Mouse (Mus musculus) bone marrow macrophage, adult 2 months (primary cell): ENCODE results near the gene Cd302. TPM values are rescaled to one million over a fixed set of nuclear protein-coding genes. Genes with fewer than 3 reads are reported as not detected.

ENCODE experiments used
- H3K27ac ChIP-seq: 2 replicates; pipeline ENCODE4 v1.5.1; 2012; ENCODE audit warnings: low read depth, low read length; ENCODE audit not compliant: insufficient read depth
- H3K4me1 ChIP-seq: 2 replicates; pipeline ENCODE4 v1.6.1; 2012; ENCODE audit warnings: low read length; ENCODE audit not compliant: control insufficient read depth, insufficient read depth
- H3K4me3 ChIP-seq: 2 replicates; pipeline ENCODE4 v1.5.1; 2012; ENCODE audit warnings: mild to moderate bottlenecking, low read length, moderate library complexity; ENCODE audit not compliant: insufficient read depth
- CTCF ChIP-seq: IDR thresholded peaks from 2 replicates; pipeline ENCODE4 v1.5.1; 2012; ENCODE audit warnings: low read depth, mild to moderate bottlenecking, low read length, moderate library complexity
- POLR2A ChIP-seq: IDR thresholded peaks from 2 replicates; pipeline ENCODE4 v1.6.1; 2012; ENCODE audit warnings: mild to moderate bottlenecking, low read depth, low read length, borderline replicate concordance
- polyA plus RNA-seq: library from polyadenylated mRNA; stranded (reverse); fragments of >200 nt; gene quantifications from 2 replicates; pipeline ENCODE4 v1.2.4, GENCODE M21; 2012; ENCODE audit not compliant: missing spikeins, insufficient read depth, insufficient read length

Gene Cd302
- polyA plus RNA-seq, 1 experiment = 135 TPM

GRCm38 (mm10) chr2:60259186-60259585, 25.1 kb downstream of the Cd302 start:
- Histone ChIP-seq H3K4me1 (no peaks in the 10 kb centered on the region), H3K27ac (no peak overlapping the region), H3K4me3 (no peak overlapping the region)
- no peak for TF ChIP-seq CTCF
- no peak for TF ChIP-seq POLR2A

GRCm38 (mm10) chr2:60256751-60257150, 27.5 kb downstream of the Cd302 start:
- TF ChIP-seq POLR2A (no peak), CTCF (no peak)
- no peak overlapping the region for H3K27ac ChIP-seq
- no peak overlapping the region for H3K4me3 ChIP-seq
- peaks cover 8% of the 10 kb centered on the region for H3K4me1 ChIP-seq

GRCm38 (mm10) chr2:60253506-60253905, 30.8 kb downstream of the Cd302 start:
- H3K27ac ChIP-seq = peak overlapping the region; percentile 34
- TF ChIP-seq POLR2A = no peak
- no peak for TF ChIP-seq CTCF
- H3K4me3 ChIP-seq = no peak overlapping the region
- H3K4me1 ChIP-seq = peaks cover 8% of the 10 kb centered on the region

GRCm38 (mm10) chr2:60252782-60253181, 31.5 kb downstream of the Cd302 start:
- H3K27ac ChIP-seq = no peak overlapping the region
- no peak for TF ChIP-seq POLR2A
- TF ChIP-seq CTCF = no peak
- no peak overlapping the region for H3K4me3 ChIP-seq
- peaks cover 8% of the 10 kb centered on the region for H3K4me1 ChIP-seq

GRCm38 (mm10) chr2:60234506-60234905, 49.8 kb downstream of the Cd302 start:
- no peak overlapping the region for H3K27ac ChIP-seq
- no peak overlapping the region for H3K4me3 ChIP-seq
- TF ChIP-seq POLR2A = no peak
- no peak for TF ChIP-seq CTCF
- H3K4me1 ChIP-seq = no peaks in the 10 kb centered on the region

- no peak overlapping the region for H3K4me3 ChIP-seq
- no peaks in the 10 kb centered on the region for H3K4me1 ChIP-seq
- H3K27ac ChIP-seq = no peak overlapping the region
- no peak for TF ChIP-seq POLR2A
Measured at GRCm38 (mm10) chr2:60233147-60233546, 51.1 kb downstream of the Cd302 start.

GRCm38 (mm10) chr2:60230361-60230760, 53.9 kb downstream of the Cd302 start:
- H3K4me3 ChIP-seq = no peak overlapping the region
- TF ChIP-seq CTCF = no peak
- no peak overlapping the region for H3K27ac ChIP-seq
- no peaks in the 10 kb centered on the region for H3K4me1 ChIP-seq

GRCm38 (mm10) chr2:60228470-60228869, 55.8 kb downstream of the Cd302 start:
- peaks cover 1% of the 10 kb centered on the region for H3K4me1 ChIP-seq
- H3K27ac ChIP-seq = no peak overlapping the region
- TF ChIP-seq POLR2A = no peak
- no peak for TF ChIP-seq CTCF
- H3K4me3 ChIP-seq = no peak overlapping the region

- Histone ChIP-seq H3K4me3 (no peak overlapping the region), H3K4me1 (peaks cover 9% of the 10 kb centered on the region), H3K27ac (no peak overlapping the region)
- TF ChIP-seq CTCF = no peak
- no peak for TF ChIP-seq POLR2A
Measured at GRCm38 (mm10) chr2:60223489-60223888, 60.8 kb downstream of the Cd302 start.

GRCm38 (mm10) chr2:60221954-60222353, 62.3 kb downstream of the Cd302 start:
- Histone ChIP-seq H3K4me3 (no peak overlapping the region), H3K4me1 (peaks cover 18% of the 10 kb centered on the region), H3K27ac (no peak overlapping the region)
- TF ChIP-seq POLR2A (no peak), CTCF (no peak)

- H3K4me1 ChIP-seq = peaks cover 21% of the 10 kb centered on the region
- no peak overlapping the region for H3K4me3 ChIP-seq
- H3K27ac ChIP-seq = no peak overlapping the region
- TF ChIP-seq CTCF = no peak
- TF ChIP-seq POLR2A = no peak
Measured at GRCm38 (mm10) chr2:60221236-60221635, 63.1 kb downstream of the Cd302 start.

- no peak for TF ChIP-seq POLR2A
- TF ChIP-seq CTCF = no peak
- H3K27ac ChIP-seq = no peak overlapping the region
- peaks cover 34% of the 10 kb centered on the region for H3K4me1 ChIP-seq
- no peak overlapping the region for H3K4me3 ChIP-seq
Measured at GRCm38 (mm10) chr2:60217620-60218019, 66.7 kb downstream of the Cd302 start.
